In genomic region chr14:21988577-21989290, GRCm38 (mm10) we compare ENCODE assay signal across 8 mouse cellular contexts. TPM values are rescaled to one million over a fixed set of nuclear protein-coding genes. Genes with fewer than 3 reads are reported as not detected.
DNase-seq lines count a peak whose midpoint lies in the region; ATAC-seq lines count a peak whose summit lies in the region.

No protein-coding gene starts in this region.

- H3K4me2 ChIP-seq in hindbrain, embryonic 13.5 days: peak overlapping the region; percentile 78
- H3K4me2 ChIP-seq in liver, embryonic 11.5 days: peak overlapping the region; percentile 70
- H3K4me2 ChIP-seq in neural tube, embryonic 12.5 days (replicated peaks): peak overlapping the region; percentile 94

- peaks cover 85% of the 10 kb centered on the region for H3K4me1 ChIP-seq in forebrain, embryonic 10.5 days
- peaks cover 62% of the 10 kb centered on the region for H3K4me1 ChIP-seq in hindbrain, embryonic 13.5 days (replicated peaks)
- H3K4me1 ChIP-seq in liver, embryonic 11.5 days (replicated peaks; ENCODE audit: control insufficient read depth, insufficient read depth, low read length): peaks cover 18% of the 10 kb centered on the region
- H3K4me1 ChIP-seq in neural tube, embryonic 12.5 days: peaks cover 35% of the 10 kb centered on the region

- WGBS in forebrain, embryonic 10.5 days: under 1% methylated on average over 26 of the region's 26 CpGs
- 0% methylated on average over 26 of the region's 26 CpGs for WGBS in hindbrain, embryonic 13.5 days
- 2% methylated on average over 25 of the region's 26 CpGs for WGBS in liver, embryonic 11.5 days
- WGBS in neural tube, embryonic 12.5 days: under 1% methylated on average over 26 of the region's 26 CpGs

- peak overlapping the region; percentile 96 for H3K27ac ChIP-seq in forebrain, embryonic 10.5 days
- peak overlapping the region; percentile 99 for H3K27ac ChIP-seq in hindbrain, embryonic 13.5 days
- H3K27ac ChIP-seq in liver, embryonic 11.5 days (ENCODE audit: low read depth, low read length): peak overlapping the region; percentile 24; the same call in 1 of the 2 replicates
- peak overlapping the region; percentile 76 for H3K27ac ChIP-seq in neural tube, embryonic 12.5 days

- ATAC-seq in hindbrain, embryonic 13.5 days (ENCODE audit: low FRiP score): 0 out of 2 replicates have a peak, but pooled peaks have one; percentile 2
- ATAC-seq in liver, embryonic 11.5 days (replicated peaks; ENCODE audit: low FRiP score): no peak
- ATAC-seq in neural tube, embryonic 12.5 days (ENCODE audit: low FRiP score, low read depth): peak; percentile 17

- peak overlapping the region; percentile 88 for H3K4me3 ChIP-seq in forebrain, embryonic 10.5 days
- peak overlapping the region; percentile 86 for H3K4me3 ChIP-seq in hindbrain, embryonic 13.5 days
- peak overlapping the region; percentile 56 for H3K4me3 ChIP-seq in liver, embryonic 11.5 days (ENCODE audit: low read depth, low read length)
- H3K4me3 ChIP-seq in neural tube, embryonic 12.5 days: peak overlapping the region; percentile 44

- peaks cover 94% of the 10 kb centered on the region for H3K27me3 ChIP-seq in forebrain, embryonic 10.5 days (ENCODE audit: poor library complexity, severe bottlenecking)
- peaks cover 36% of the 10 kb centered on the region for H3K27me3 ChIP-seq in hindbrain, embryonic 13.5 days
- H3K27me3 ChIP-seq in liver, embryonic 11.5 days (replicated peaks; ENCODE audit: control insufficient read depth, insufficient read depth, low read length): peaks cover 96% of the 10 kb centered on the region
- H3K27me3 ChIP-seq in neural tube, embryonic 12.5 days (replicated peaks): no peaks in the 10 kb centered on the region

- H3K36me3 ChIP-seq in forebrain, embryonic 10.5 days (replicated peaks): peaks cover 18% of the 10 kb centered on the region
- peaks cover 8% of the 10 kb centered on the region; the same call in 1 of the 2 replicates for H3K36me3 ChIP-seq in hindbrain, embryonic 13.5 days
- no peaks in the 10 kb centered on the region for H3K36me3 ChIP-seq in liver, embryonic 11.5 days (ENCODE audit: control insufficient read depth, insufficient read depth, low read length)
- H3K36me3 ChIP-seq in neural tube, embryonic 12.5 days: peaks cover 15% of the 10 kb centered on the region

- no peaks in the 10 kb centered on the region for H3K9me3 ChIP-seq in forebrain, embryonic 10.5 days
- no peaks in the 10 kb centered on the region for H3K9me3 ChIP-seq in hindbrain, embryonic 13.5 days
- no peaks in the 10 kb centered on the region for H3K9me3 ChIP-seq in liver, embryonic 11.5 days (ENCODE audit: control insufficient read depth, low read length)
- H3K9me3 ChIP-seq in neural tube, embryonic 12.5 days: no peaks in the 10 kb centered on the region

- H3K9ac ChIP-seq in hindbrain, embryonic 13.5 days: peak overlapping the region; percentile 74
- no peak overlapping the region for H3K9ac ChIP-seq in liver, embryonic 11.5 days (ENCODE audit: low read depth, low read length)
- peak overlapping the region; percentile 99 for H3K9ac ChIP-seq in neural tube, embryonic 12.5 days

- peak; percentile 51 to 58 for DNase-seq in lung, adult 18-20 months
- DNase-seq in lung, postnatal 25 days (ENCODE audit: low spot score): no peak
- DNase-seq in forebrain, embryonic 10.5 days (ENCODE audit: extremely low spot score, low spot score): peak; percentile 66
- peak; percentile 53 for DNase-seq in liver, embryonic 11.5 days (ENCODE audit: low spot score)
- no peak for DNase-seq in retina, postnatal 1 day
- no peak for DNase-seq in right cerebral cortex, adult 2 months (ENCODE audit: low spot score in 2 of 2)

RNA-seq across cellular contexts. Expression of gene Zfp503, which starts 0.7 kb away (rescaled TPM):
- 7.6 and 8.6 TPM in 2 replicates for polyA plus RNA-seq in forebrain, embryonic 10.5 days (2016; fragmentation: Nextera tagmentation; extraction: Ambion mirVana)
- 16.1 and 16.8 TPM in 2 replicates for polyA plus RNA-seq in hindbrain, embryonic 13.5 days (2015; fragmentation: Nextera tagmentation; extraction: Ambion mirVana)
- 3.1 and 4.1 TPM in 2 replicates for polyA plus RNA-seq in liver, embryonic 11.5 days (2014; fragmentation: Nextera tagmentation; extraction: Ambion mirVana)
- polyA plus RNA-seq in neural tube, embryonic 12.5 days (2016; fragmentation: Nextera tagmentation; extraction: Ambion mirVana): 44.1 and 44.4 TPM in 2 replicates

RNA-seq across cellular contexts. Expression of gene Lrmda, which starts 30.8 kb away (rescaled TPM):
- 0.20 and 0.41 TPM in 2 replicates for polyA plus RNA-seq in forebrain, embryonic 10.5 days (2016; fragmentation: Nextera tagmentation; extraction: Ambion mirVana)
- polyA plus RNA-seq in hindbrain, embryonic 13.5 days (2015; fragmentation: Nextera tagmentation; extraction: Ambion mirVana): 0.16 TPM in 1 of 2 replicates, not detected in the other
- 0.30 and 0.53 TPM in 2 replicates for polyA plus RNA-seq in liver, embryonic 11.5 days (2014; fragmentation: Nextera tagmentation; extraction: Ambion mirVana)
- 0.33 and 0.40 TPM in 2 replicates for polyA plus RNA-seq in neural tube, embryonic 12.5 days (2016; fragmentation: Nextera tagmentation; extraction: Ambion mirVana)

Comparison
In these comparisons a context has a peak if more than half of its experiments do, and no peak if none do; other contexts are left out.
1. DNase-seq: peak in lung, adult 18-20 months (2 of 2), forebrain, embryonic 10.5 days (single experiment) and liver, embryonic 11.5 days (single experiment); none in lung, postnatal 25 days (single experiment), retina, postnatal 1 day (single experiment) and right cerebral cortex, adult 2 months (0 of 2).
2. H3K27ac ChIP-seq: peak in every context shown above with its lines; median percentile 99 in hindbrain, embryonic 13.5 days; 96 in forebrain, embryonic 10.5 days; 76 in neural tube, embryonic 12.5 days; 24 in liver, embryonic 11.5 days.
3. Peak in every context shown above with its lines, with median percentiles within 50 percentile points of each other: H3K4me3 ChIP-seq and H3K4me2 ChIP-seq.